Mouse (Mus musculus) adrenal gland (tissue): ENCODE results near the gene Psmb4.
"Not testable (repeated sequence)": the region's sequence is repeated elsewhere in the genome, so short reads cannot be mapped to it uniquely, and the experiment has no call there.

Experiments used
- intact Hi-C: fragments of 180-260 bp; cut with DNase I; formaldehyde crosslinking; loops from one replicate; pipeline ENCODE4 v1.15.1; 2025

Psmb4 gene

GRCm38 (mm10) chr3:94911050-94911693 lies 24.4 kb upstream of the Psmb4 start:
- intact Hi-C loops, result no loop called here

GRCm38 (mm10) chr3:94906482-94906881 lies 19.7 kb upstream of the Psmb4 start:
- intact Hi-C loops, result no loop called here

- intact Hi-C loops, result not testable (repeated sequence)
Observed at GRCm38 (mm10) chr3:94904759-94905158, 18.0 kb upstream of the Psmb4 start.

DNA sequence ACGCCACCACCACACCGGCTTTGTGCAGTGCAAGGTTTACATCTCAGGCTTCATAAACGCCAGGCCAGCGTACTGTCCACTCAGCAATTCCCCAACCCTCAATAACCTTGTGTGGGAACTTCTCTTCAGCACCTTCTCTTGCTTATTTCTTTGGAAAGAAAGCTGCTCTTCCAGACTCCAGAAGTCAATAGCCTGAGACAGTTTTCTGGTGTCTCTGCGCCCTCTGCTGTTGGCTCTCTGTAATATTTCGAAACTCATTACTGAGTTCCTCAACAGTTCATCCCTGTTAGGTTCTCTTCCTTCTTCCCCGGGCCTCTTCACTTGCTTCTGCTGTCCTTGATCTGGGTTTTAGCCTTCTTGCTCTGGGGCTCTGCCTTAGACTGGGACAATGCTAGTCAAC lies 16.0 kb upstream of the Psmb4 start:
- intact Hi-C loops, result no loop called here

GRCm38 (mm10) chr3:94894076-94894475 lies 7.3 kb upstream of the Psmb4 start:
- intact Hi-C loops, result no loop called here

GRCm38 (mm10) chr3:94888595-94888994 lies 1.8 kb upstream of the Psmb4 start:
- intact Hi-C loops, result no loop called here

GRCm38 (mm10) chr3:94882579-94882978 lies 4.2 kb downstream of the Psmb4 start:
- intact Hi-C loops, result no loop called here

DNA sequence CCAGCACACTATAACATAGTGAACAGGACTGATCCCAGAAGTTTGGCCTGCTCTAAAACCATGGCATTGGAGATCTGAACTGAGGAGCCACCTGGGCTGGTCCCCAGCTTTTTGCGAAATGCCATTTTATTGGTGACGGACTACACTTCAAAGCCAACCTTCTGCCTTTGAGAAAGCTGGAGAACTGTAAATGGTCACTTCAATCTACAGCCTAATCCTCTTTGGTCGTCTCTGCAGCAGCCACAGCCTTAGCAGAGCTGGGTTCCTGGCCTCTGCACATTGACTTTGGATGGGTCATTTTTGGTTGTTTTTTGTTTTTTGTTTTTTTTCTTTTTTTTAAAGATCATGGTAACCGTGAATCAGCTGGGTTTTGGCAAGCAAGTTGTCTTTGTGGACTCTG lies 4.9 kb downstream of the Psmb4 start:
- intact Hi-C loops, result no loop called here

- intact Hi-C loops, result no loop called here
Observed at GRCm38 (mm10) chr3:94878618-94879017, 8.1 kb downstream of the Psmb4 start.

DNA sequence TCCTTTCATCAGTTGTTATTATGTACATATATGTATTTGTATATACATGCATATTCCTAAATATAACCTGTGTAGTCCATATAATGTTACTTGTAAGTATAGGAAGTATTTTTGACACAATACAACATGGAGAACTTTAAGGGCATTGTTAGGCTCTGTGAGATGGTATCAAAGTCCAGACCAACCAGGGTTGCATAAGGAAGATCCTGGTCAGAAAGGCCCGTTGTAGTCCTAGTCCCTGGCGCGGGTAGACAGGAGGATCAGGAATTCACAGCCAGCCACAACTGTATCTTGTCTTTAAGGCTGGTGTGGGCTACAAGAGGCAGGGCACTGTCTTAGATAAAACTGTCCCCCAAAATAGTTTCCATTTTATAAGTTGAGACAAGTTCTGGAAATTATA lies 17.8 kb downstream of the Psmb4 start:
- intact Hi-C loops, result no loop called here

- intact Hi-C loops, result no loop called here
Observed at GRCm38 (mm10) chr3:94859471-94859870, 27.3 kb downstream of the Psmb4 start.

- intact Hi-C loops, result no loop called here
Observed at GRCm38 (mm10) chr3:94852215-94852614, 34.5 kb downstream of the Psmb4 start.

GRCm38 (mm10) chr3:94851731-94852130 lies 35.0 kb downstream of the Psmb4 start:
- intact Hi-C loops, result no loop called here

- intact Hi-C loops, result loop anchor here (2.0 kb wide), 1 partner anchor 39 kb away; no protein-coding TSS in a partner anchor
Observed at GRCm38 (mm10) chr3:94849338-94849737, 37.4 kb downstream of the Psmb4 start.

DNA sequence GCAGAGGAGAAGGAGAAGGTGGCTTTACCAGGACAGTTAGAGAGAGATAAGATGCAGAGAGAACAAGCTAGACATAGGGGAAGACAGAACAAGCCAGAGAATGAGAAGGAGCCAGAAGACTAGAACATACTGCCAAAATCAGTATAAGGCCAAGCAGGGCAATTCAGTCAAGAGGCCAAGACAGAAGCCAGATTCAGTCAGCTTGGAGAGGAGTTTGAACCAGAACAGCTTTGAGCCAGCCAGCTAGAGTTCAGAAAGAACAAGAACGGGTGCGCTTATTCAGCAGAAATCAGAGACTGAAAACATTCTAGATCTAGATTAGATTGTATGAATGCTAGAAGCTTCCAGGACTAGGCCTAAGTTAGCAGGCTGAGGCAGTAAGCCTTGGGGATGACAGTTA lies 39.4 kb downstream of the Psmb4 start:
- intact Hi-C loops, result no loop called here

DNA sequence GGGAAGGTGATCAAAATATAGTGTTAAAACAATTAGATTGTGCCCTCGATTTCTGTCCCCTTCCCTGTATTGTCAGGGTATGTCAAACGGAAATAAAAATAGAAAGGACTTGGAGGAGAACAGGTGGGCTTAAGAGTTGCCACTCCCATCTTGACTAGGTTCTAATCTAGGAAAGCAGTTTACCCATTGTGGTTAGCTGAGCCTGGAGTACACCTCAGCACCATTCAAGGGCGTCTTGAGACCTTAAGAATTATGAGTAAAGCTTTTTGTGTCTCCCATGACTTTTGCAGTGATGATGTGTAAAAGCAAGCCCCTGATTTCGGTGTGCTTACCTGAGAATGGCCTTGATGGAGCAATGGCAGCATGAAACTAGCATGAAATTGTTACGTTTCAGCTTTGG lies 47.7 kb downstream of the Psmb4 start:
- intact Hi-C loops, result no loop called here

GRCm38 (mm10) chr3:94838631-94839030 lies 48.1 kb downstream of the Psmb4 start:
- intact Hi-C loops, result no loop called here

- intact Hi-C loops, result loop anchor here (2.0 kb wide), 1 partner anchor 15 kb away; no protein-coding TSS in a partner anchor
Observed at GRCm38 (mm10) chr3:94837959-94838496, 48.7 kb downstream of the Psmb4 start.

GRCm38 (mm10) chr3:94837183-94837890 lies 49.4 kb downstream of the Psmb4 start, which contains the start of gene Pogz:
Gene Pogz, plus strand, starts transcription at chr3:94837567.
- intact Hi-C loops, result loop anchor here (2.0 kb wide), 1 partner anchor 15 kb away; no protein-coding TSS in a partner anchor

- intact Hi-C loops, result no loop called here
Observed at GRCm38 (mm10) chr3:94835396-94835795, 51.4 kb downstream of the Psmb4 start.
